Mouse (Mus musculus) forebrain, postnatal 0 days (tissue): ENCODE data around the gene Gm2075. TPM values are rescaled to one million over a fixed set of nuclear protein-coding genes. Genes with fewer than 3 reads are reported as not detected.
"Not testable (repeated sequence)": the region's sequence is repeated elsewhere in the genome, so short reads cannot be mapped to it uniquely, and the experiment has no call there.

Experiments
- ATAC-seq: fragments of 200-750 bp; cut with Nextera tagmentation; 2 replicates; pipeline ENCODE4 v1.8.0; 2017; ENCODE audit warnings: mild to moderate bottlenecking, moderate library complexity
- DNase-seq: peaks from one replicate; pipeline ENCODE4 v3.0.0-alpha.2; 2015
- H3K27ac ChIP-seq: fragments of 300-500 bp; sonication (generic); 2 replicates; pipeline ENCODE4 v1.5.1; 2014; ENCODE audit warnings: low read depth, mild to moderate bottlenecking, antibody characterized with exemption, low read length, moderate library complexity, mixed read lengths
- H3K27me3 ChIP-seq: fragments of 300-500 bp; sonication (generic); 2 replicates; pipeline ENCODE4 v1.6.1; 2014; ENCODE audit warnings: mild to moderate bottlenecking, low read length, mixed read lengths; ENCODE audit not compliant: insufficient read depth
- H3K36me3 ChIP-seq: fragments of 300-500 bp; sonication (generic); 2 replicates; pipeline ENCODE4 v1.6.1; 2014; ENCODE audit warnings: mild to moderate bottlenecking, moderate library complexity; ENCODE audit not compliant: insufficient read depth
- H3K4me1 ChIP-seq: fragments of 300-500 bp; sonication (generic); 2 replicates; pipeline ENCODE4 v1.6.1; 2014; ENCODE audit warnings: antibody characterized with exemption; ENCODE audit not compliant: insufficient read depth
- H3K4me2 ChIP-seq: fragments of 300-500 bp; sonication (generic); 2 replicates; pipeline ENCODE4 v1.6.1; 2014; ENCODE audit warnings: low read depth, mild to moderate bottlenecking, moderate library complexity
- H3K4me3 ChIP-seq: fragments of 300-500 bp; sonication (generic); 2 replicates; pipeline ENCODE4 v1.5.1; 2014; ENCODE audit warnings: low read depth, low read length, mixed read lengths
- H3K9ac ChIP-seq: fragments of 300-500 bp; sonication (generic); 2 replicates; pipeline ENCODE4 v1.6.1; 2014; ENCODE audit warnings: mild to moderate bottlenecking
- H3K9me3 ChIP-seq: fragments of 300-500 bp; sonication (generic); 2 replicates; pipeline ENCODE4 v1.6.1; 2016; ENCODE audit warnings: low read length
- CTCF ChIP-seq: sonication (generic); IDR thresholded peaks from 2 replicates; pipeline ENCODE4 v1.5.1; 2016; ENCODE audit warnings: antibody characterized with exemption, control low read depth, low read depth
- WGBS: fragments of 180-500 bp; shearing (Covaris S2); extraction: QIAGEN DNeasy Blood & Tissue Kit; methylation state at CpG from one replicate; pipeline ENCODE4 v1.1.7; 2014; 5-methylcytosine and 5-hydroxymethylcytosine counted together
- polyA plus RNA-seq: library from polyadenylated mRNA; unstranded; fragments of >200 nt; fragmentation: Nextera tagmentation; extraction: Ambion mirVana; gene quantifications from 2 replicates; pipeline ENCODE4 v1.2.1, GENCODE M21; 2015
- total RNA-seq: library from RNA; depleted of rRNA; stranded (reverse); fragments of >200 nt; gene quantifications from 2 replicates; pipeline ENCODE4 v1.2.3, GENCODE M21; 2014; rRNA removed

Gm2075 gene
- not detected in 2 replicates for total RNA-seq
- not detected in 2 replicates for polyA plus RNA-seq

DNA sequence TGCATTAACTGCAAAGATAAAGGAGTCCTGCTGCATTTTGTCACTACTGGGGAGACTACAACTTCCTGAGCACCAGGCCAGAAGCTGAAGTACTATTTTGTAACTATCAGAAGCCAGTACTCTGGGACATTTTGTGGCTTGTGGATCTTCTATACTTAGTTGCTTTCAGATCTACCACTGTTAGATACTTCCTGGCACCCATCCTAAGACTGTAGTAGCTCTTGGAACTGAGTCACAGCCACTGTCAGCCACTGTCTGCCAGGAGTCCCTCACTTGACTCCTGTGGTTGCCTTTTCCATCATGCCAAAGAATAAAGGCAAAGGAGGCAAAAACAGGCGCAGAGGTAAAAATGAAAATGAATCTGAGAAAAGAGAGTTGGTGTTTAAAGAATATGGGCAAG, at the start of gene Gm2075:
Gene Gm2075, plus strand, starts transcription at position 301 of the 400 bp plus-strand sequence.
- H3K36me3 ChIP-seq, H3K27ac ChIP-seq, H3K4me3 ChIP-seq, H3K4me2 ChIP-seq, H3K9ac ChIP-seq, H3K27me3 ChIP-seq, H3K4me1 ChIP-seq, ATAC-seq, H3K9me3 ChIP-seq, DNase-seq: not testable (repeated sequence)
- no CpG with 5 or more reads among the region's 1 CpGs for WGBS

GRCm38 (mm10) chr12:87984000-87984399, 27.6 kb upstream of the Gm2075 start:
- ATAC-seq, H3K4me3 ChIP-seq, H3K4me1 ChIP-seq, H3K9me3 ChIP-seq, H3K4me2 ChIP-seq, H3K9ac ChIP-seq, H3K36me3 ChIP-seq, H3K27ac ChIP-seq, H3K27me3 ChIP-seq: not testable (repeated sequence)
- DNase-seq = peak; percentile 4

DNA sequence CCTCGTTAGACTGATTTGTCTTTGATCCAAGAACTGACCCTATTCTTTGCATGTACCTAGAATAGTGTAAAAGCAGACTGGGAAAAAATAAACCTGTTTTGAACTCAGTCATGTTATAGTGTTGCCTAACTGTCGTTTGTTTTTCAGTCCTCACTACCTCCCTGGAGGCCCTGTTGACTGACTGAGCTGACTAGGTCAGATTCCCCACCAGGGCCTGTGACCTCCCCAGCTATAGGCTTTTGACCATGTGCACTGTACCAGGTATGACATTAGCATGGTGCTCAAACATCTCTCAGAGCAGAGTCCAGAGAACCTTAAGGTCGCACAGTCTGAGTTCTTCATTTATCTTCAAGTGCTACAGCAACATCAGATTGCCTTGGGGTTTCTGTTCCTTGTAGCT, 7.5 kb upstream of the Gm2075 start:
- not testable (repeated sequence) for DNase-seq, H3K9me3 ChIP-seq, H3K27ac ChIP-seq, H3K4me1 ChIP-seq, H3K9ac ChIP-seq, H3K27me3 ChIP-seq, H3K4me3 ChIP-seq, H3K4me2 ChIP-seq, H3K36me3 ChIP-seq, ATAC-seq
- WGBS = 74% methylated on average over 3 of the region's 3 CpGs

GRCm38 (mm10) chr12:88018671-88019070, 7.0 kb downstream of the Gm2075 start, which contains the start of gene Gm6803:
TSS of gene Gm6803 (minus strand) at chr12:88018771.
- H3K27ac ChIP-seq, H3K4me3 ChIP-seq, H3K9ac ChIP-seq, H3K4me2 ChIP-seq, H3K27me3 ChIP-seq, DNase-seq, H3K9me3 ChIP-seq, H3K4me1 ChIP-seq, H3K36me3 ChIP-seq, ATAC-seq: not testable (repeated sequence)
- WGBS = 89% methylated on average over 2 of the region's 2 CpGs

GRCm38 (mm10) chr12:88026704-88027103, 15.1 kb downstream of the Gm2075 start, which contains the start of gene Gm2056:
TSS of gene Gm2056 (plus strand) at chr12:88027004.
- ATAC-seq, H3K27me3 ChIP-seq, H3K9ac ChIP-seq, H3K4me3 ChIP-seq, DNase-seq, H3K4me2 ChIP-seq, H3K36me3 ChIP-seq, H3K4me1 ChIP-seq, H3K27ac ChIP-seq, H3K9me3 ChIP-seq: not testable (repeated sequence)
- 100% methylated on average over 1 of the region's 1 CpGs for WGBS

DNA sequence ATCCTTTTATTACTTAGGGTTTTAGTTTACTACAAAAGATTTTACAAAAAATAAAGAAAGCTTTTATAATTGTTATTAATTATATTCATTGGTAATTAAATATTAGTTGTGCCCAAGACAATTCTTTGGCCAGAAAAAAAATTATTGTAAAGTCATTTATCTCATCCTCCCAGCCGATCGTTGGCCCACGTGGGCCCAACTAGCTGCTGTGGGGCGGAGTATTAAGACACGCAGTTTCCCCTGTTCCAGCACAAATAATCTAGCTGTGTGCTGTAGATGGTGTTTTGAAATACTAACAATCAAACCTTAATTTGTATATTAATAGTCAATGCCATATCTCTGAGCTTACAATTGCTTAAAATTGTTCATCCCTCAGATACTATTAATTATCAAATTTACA, 20.6 kb downstream of the Gm2075 start:
- not testable (repeated sequence) for H3K27me3 ChIP-seq
- 94% methylated on average over 5 of the region's 5 CpGs for WGBS

GRCm38 (mm10) chr12:88039062-88039461, 27.4 kb downstream of the Gm2075 start:
- H3K4me1 ChIP-seq, H3K27me3 ChIP-seq, H3K4me2 ChIP-seq, H3K9me3 ChIP-seq, DNase-seq, ATAC-seq, H3K4me3 ChIP-seq, H3K9ac ChIP-seq, H3K36me3 ChIP-seq, H3K27ac ChIP-seq: not testable (repeated sequence)
- peak; percentile 31; the same call in 1 of the 2 replicates for TF ChIP-seq CTCF

More for the DNA sequence above, 20.6 kb downstream of the Gm2075 start:
- H3K36me3 ChIP-seq, H3K27ac ChIP-seq, H3K4me3 ChIP-seq, ATAC-seq, H3K9ac ChIP-seq, H3K4me2 ChIP-seq, DNase-seq, H3K4me1 ChIP-seq, H3K9me3 ChIP-seq: not testable (repeated sequence)

GRCm38 (mm10) chr12:88039703-88040102, 28.1 kb downstream of the Gm2075 start:
- H3K27ac ChIP-seq, H3K36me3 ChIP-seq, H3K9me3 ChIP-seq, DNase-seq, H3K4me2 ChIP-seq, H3K4me1 ChIP-seq, H3K4me3 ChIP-seq, H3K9ac ChIP-seq, ATAC-seq, H3K27me3 ChIP-seq: not testable (repeated sequence)
- WGBS = 91% methylated on average over 1 of the region's 1 CpGs

GRCm38 (mm10) chr12:88045226-88045625, 33.6 kb downstream of the Gm2075 start:
- not testable (repeated sequence) for H3K27ac ChIP-seq, H3K27me3 ChIP-seq, H3K4me2 ChIP-seq, ATAC-seq, H3K4me1 ChIP-seq, H3K9ac ChIP-seq, H3K9me3 ChIP-seq, H3K4me3 ChIP-seq, DNase-seq, H3K36me3 ChIP-seq
- 78% methylated on average over 1 of the region's 1 CpGs for WGBS
